Mouse (Mus musculus): ENCODE measurements around the gene Ms4a4b. TPM values are rescaled to one million over a fixed set of nuclear protein-coding genes. Genes with fewer than 3 reads are reported as not detected.
"Not testable (repeated sequence)": the region's sequence is repeated elsewhere in the genome, so short reads cannot be mapped to it uniquely, and the experiment has no call there.

The Ms4a4b gene
- polyA plus RNA-seq, 1 experiment from 2014 or later: 0.17 TPM

DNA sequence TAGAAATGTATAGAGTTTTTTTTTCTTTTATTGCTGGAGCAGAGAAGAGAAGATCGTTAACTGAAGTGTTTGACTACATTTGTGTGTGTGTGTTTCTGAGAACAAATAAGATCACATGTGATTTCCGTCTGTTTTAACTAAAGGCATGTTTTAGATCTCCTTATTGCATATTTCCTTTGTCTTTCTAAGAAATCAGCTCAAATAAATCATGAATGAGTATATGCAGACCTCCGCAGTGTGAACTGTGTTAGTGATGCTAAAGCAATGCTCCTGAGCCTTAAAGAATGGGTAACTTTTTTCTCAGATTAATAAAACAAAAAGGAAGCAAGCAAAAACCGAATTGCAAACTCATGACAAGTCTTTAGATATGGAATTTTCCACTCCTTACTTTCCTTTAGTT, 40.6 kb downstream of the Ms4a4b start:
- no peaks in the 10 kb centered on the region for H3K36me3 ChIP-seq (ENCODE audit: insufficient read depth, low read length)
- H3K4me2 ChIP-seq (replicated peaks; ENCODE audit: low read depth, low read length): no peak overlapping the region
- no peak for ATAC-seq (ENCODE audit: low FRiP score, low TSS enrichment)
- 67% methylated on average over 4 of the region's 4 CpGs for WGBS
- H3K9ac ChIP-seq (replicated peaks; ENCODE audit: low read length): no peak overlapping the region
- no peak overlapping the region for H3K4me3 ChIP-seq (ENCODE audit: low read length)
- no peaks in the 10 kb centered on the region for H3K27me3 ChIP-seq (ENCODE audit: insufficient read depth, low read length)
- no peaks in the 10 kb centered on the region for H3K4me1 ChIP-seq (ENCODE audit: insufficient read depth, low read length)
- H3K9me3 ChIP-seq (ENCODE audit: low read length): no peaks in the 10 kb centered on the region
- no peak overlapping the region for H3K27ac ChIP-seq (ENCODE audit: low read length)

DNA sequence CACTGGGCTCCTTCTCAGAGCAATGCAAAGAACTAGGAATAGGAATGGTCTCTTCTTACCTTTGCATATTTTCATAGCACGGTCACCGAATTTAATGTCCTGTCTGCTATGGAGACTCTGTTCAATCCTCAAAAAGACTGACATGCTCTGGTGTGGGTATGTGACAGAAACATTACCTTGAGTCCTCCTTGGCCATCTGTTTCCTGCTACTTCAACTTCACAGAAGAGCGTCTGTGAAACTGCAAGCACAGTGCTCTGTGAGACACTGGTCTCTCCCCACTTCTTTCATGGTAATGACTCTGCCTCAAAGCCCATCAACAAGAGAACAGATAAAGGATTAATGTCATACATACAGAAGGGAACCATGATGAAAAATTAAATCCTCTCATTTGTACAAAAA, 41.0 kb downstream of the Ms4a4b start:
- Histone ChIP-seq H3K4me2 (replicated peaks; ENCODE audit: low read depth, low read length) (no peak overlapping the region), H3K4me1 (ENCODE audit: insufficient read depth, low read length) (no peaks in the 10 kb centered on the region), H3K36me3 (ENCODE audit: insufficient read depth, low read length) (no peaks in the 10 kb centered on the region), H3K9me3 (ENCODE audit: low read length) (no peaks in the 10 kb centered on the region), H3K4me3 (ENCODE audit: low read length) (no peak overlapping the region), H3K27ac (ENCODE audit: low read length) (no peak overlapping the region), H3K9ac (replicated peaks; ENCODE audit: low read length) (no peak overlapping the region), H3K27me3 (ENCODE audit: insufficient read depth, low read length) (no peaks in the 10 kb centered on the region)
- ATAC-seq (ENCODE audit: low FRiP score, low TSS enrichment): no peak
- 78% methylated on average over 3 of the region's 3 CpGs for WGBS

DNA sequence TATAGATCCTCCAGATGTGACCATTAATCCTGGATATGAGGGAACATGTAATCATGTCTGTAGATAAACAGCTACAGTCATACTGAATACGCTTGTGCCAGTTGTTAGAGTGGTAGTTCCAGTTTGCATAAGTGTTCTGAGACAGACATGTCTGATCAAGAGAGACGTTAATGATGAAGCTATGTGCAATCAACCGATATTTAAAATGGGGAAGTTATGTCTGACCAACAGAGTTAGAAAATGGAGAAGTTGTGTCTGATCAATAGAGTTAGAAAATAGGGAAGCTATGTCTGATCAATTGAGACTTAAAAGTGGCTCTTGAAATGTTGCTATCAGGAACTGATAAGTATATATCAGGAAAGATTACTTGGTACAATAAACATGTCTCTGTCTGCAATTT, 41.9 kb downstream of the Ms4a4b start:
- no peaks in the 10 kb centered on the region for H3K36me3 ChIP-seq (ENCODE audit: insufficient read depth, low read length)
- H3K9ac ChIP-seq (replicated peaks; ENCODE audit: low read length): no peak overlapping the region
- WGBS: 88% methylated on average over 3 of the region's 3 CpGs
- no peak for ATAC-seq (ENCODE audit: low FRiP score, low TSS enrichment)
- no peak overlapping the region for H3K4me2 ChIP-seq (replicated peaks; ENCODE audit: low read depth, low read length)
- H3K27me3 ChIP-seq (ENCODE audit: insufficient read depth, low read length): no peaks in the 10 kb centered on the region
- H3K4me1 ChIP-seq (ENCODE audit: insufficient read depth, low read length): no peaks in the 10 kb centered on the region
- no peak overlapping the region for H3K27ac ChIP-seq (ENCODE audit: low read length)
- H3K4me3 ChIP-seq (ENCODE audit: low read length): no peak overlapping the region
- no peaks in the 10 kb centered on the region for H3K9me3 ChIP-seq (ENCODE audit: low read length)

DNA sequence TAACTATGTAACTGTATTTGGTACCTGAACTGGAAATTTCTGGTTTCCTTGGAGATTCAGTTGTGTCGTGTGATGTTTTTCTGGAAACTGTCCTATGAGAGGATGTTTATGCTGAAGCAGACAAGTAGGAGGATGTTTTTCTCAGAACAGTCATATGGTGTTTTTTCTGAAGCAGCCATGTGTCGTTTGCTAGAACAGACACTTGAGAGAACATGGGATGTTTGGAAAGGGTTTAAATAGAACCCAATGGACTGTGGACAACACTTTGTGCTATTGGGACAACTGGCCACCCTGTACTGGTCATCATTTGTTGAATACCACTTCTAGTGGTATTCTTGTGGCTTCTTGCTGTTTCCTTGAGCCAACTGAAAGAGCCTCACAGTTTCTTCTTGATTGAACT, 42.4 kb downstream of the Ms4a4b start, which contains the start of gene Gm8369:
Gene Gm8369 (plus strand): TSS at position 193 of the 400 bp plus-strand sequence.
- Histone ChIP-seq H3K27me3 (ENCODE audit: insufficient read depth, low read length) (no peaks in the 10 kb centered on the region), H3K27ac (ENCODE audit: low read length) (no peak within 1 kb of the TSS), H3K36me3 (ENCODE audit: insufficient read depth, low read length) (no peaks in the 10 kb centered on the region), H3K9me3 (ENCODE audit: low read length) (no peaks in the 10 kb centered on the region), H3K4me2 (replicated peaks; ENCODE audit: low read depth, low read length) (no peak within 1 kb of the TSS), H3K9ac (replicated peaks; ENCODE audit: low read length) (no peak within 1 kb of the TSS), H3K4me3 (ENCODE audit: low read length) (no peak within 1 kb of the TSS), H3K4me1 (ENCODE audit: insufficient read depth, low read length) (no peaks in the 10 kb centered on the region)
- WGBS: 70% methylated on average over 2 of the region's 2 CpGs
- no peak for ATAC-seq (ENCODE audit: low FRiP score, low TSS enrichment)

DNA sequence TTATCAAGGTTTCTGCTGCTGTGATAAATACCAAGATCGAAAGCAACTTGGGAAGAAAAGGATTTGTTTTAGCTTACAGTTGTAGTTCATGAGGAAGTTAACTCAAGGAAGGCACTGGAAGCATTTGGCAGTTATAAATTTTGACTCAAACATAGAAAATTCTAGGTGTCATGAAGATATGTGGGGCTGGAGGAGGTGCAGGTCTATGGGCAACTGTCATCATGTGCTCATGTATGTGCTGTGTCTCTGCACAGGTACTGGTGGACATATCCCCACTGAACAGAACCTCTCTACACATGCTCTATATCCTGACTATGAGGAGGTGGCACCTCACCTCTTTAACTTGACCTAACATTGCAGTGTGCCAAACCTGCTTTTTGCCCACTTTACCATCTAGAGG, 43.2 kb downstream of the Ms4a4b start:
- ATAC-seq (ENCODE audit: low FRiP score, low TSS enrichment): no peak
- no peak overlapping the region for H3K27ac ChIP-seq (ENCODE audit: low read length)
- no peak overlapping the region for H3K4me2 ChIP-seq (replicated peaks; ENCODE audit: low read depth, low read length)
- no peaks in the 10 kb centered on the region for H3K27me3 ChIP-seq (ENCODE audit: insufficient read depth, low read length)
- no peaks in the 10 kb centered on the region for H3K4me1 ChIP-seq (ENCODE audit: insufficient read depth, low read length)
- WGBS: 93% methylated on average over 1 of the region's 1 CpGs
- no peaks in the 10 kb centered on the region for H3K36me3 ChIP-seq (ENCODE audit: insufficient read depth, low read length)
- no peak overlapping the region for H3K9ac ChIP-seq (replicated peaks; ENCODE audit: low read length)
- no peak overlapping the region for H3K4me3 ChIP-seq (ENCODE audit: low read length)
- H3K9me3 ChIP-seq (ENCODE audit: low read length): no peaks in the 10 kb centered on the region

DNA sequence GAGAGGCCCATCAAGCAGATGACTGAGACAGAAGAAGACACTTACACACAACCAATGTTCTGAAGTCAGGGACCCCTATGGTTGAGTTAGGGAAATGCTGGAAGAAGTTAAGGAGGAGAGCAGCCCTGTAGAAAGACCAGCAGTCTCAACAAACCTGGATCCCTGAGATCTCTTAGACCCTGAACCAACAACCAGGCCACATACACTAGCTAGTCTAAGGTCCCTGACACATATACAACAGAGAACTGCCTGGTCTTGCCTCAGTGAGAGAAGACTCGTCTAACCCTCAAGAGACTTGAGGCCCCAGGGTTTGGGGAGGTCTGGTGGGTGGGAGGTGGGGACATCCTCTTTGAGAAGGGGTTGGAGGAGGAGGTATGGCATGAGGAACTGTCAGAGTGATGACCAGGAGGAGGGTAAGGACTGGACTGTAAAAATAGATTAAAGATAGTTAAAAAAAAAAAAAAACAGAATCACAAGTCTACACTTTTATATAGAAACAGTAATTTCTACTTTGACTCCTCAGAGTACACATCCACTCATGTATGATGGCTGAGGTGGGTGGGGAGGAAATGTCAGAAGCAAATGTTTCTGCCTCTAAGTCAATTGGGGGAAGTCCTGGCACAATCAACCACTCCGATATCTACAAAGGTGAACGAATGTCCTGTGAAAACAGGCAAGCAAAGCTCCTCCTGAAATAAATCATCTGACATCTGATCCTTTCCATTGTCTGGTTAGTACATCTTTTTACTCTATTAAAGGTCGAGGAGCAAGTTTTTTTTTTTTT, 48.2 kb downstream of the Ms4a4b start:
- ATAC-seq (ENCODE audit: low FRiP score, low TSS enrichment): no peak
- no peaks in the 10 kb centered on the region for H3K36me3 ChIP-seq (ENCODE audit: insufficient read depth, low read length)
- H3K27me3 ChIP-seq (ENCODE audit: insufficient read depth, low read length): no peaks in the 10 kb centered on the region
- no peaks in the 10 kb centered on the region for H3K9me3 ChIP-seq (ENCODE audit: low read length)
- H3K4me2 ChIP-seq (replicated peaks; ENCODE audit: low read depth, low read length): no peak overlapping the region
- H3K27ac ChIP-seq (ENCODE audit: low read length): no peak overlapping the region
- H3K4me3 ChIP-seq (ENCODE audit: low read length): no peak overlapping the region
- no peak overlapping the region for H3K9ac ChIP-seq (replicated peaks; ENCODE audit: low read length)
- WGBS: 60% methylated on average over 4 of the region's 4 CpGs
- H3K4me1 ChIP-seq (ENCODE audit: insufficient read depth, low read length): no peaks in the 10 kb centered on the region

DNA sequence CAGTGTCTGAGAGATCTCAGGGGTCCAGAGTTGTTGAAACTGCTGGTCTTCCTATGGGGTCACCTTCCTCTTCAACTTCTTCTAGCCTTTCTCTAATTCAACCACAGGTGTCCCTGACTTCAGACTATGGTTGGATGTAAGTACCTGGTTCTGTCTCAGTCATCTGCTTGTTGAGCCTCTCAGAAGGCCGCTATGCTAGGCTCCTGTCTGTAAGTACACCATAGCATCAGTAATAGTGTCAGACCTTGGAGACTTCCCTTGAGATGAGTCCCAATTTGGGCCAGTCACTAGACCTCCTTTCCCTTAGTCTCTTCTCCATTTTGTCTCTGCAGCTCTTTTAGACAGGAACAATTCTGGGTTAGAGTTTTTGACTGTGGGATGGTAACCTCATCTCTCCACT, 49.3 kb downstream of the Ms4a4b start:
- ATAC-seq (ENCODE audit: low FRiP score, low TSS enrichment): no peak
- 90% methylated on average over 1 of the region's 1 CpGs for WGBS
- Histone ChIP-seq H3K27me3 (ENCODE audit: insufficient read depth, low read length) (no peaks in the 10 kb centered on the region), H3K9me3 (ENCODE audit: low read length) (no peaks in the 10 kb centered on the region), H3K27ac (ENCODE audit: low read length) (no peak overlapping the region), H3K4me3 (ENCODE audit: low read length) (no peak overlapping the region), H3K4me2 (replicated peaks; ENCODE audit: low read depth, low read length) (no peak overlapping the region), H3K4me1 (ENCODE audit: insufficient read depth, low read length) (no peaks in the 10 kb centered on the region), H3K9ac (replicated peaks; ENCODE audit: low read length) (no peak overlapping the region), H3K36me3 (ENCODE audit: insufficient read depth, low read length) (no peaks in the 10 kb centered on the region)

DNA sequence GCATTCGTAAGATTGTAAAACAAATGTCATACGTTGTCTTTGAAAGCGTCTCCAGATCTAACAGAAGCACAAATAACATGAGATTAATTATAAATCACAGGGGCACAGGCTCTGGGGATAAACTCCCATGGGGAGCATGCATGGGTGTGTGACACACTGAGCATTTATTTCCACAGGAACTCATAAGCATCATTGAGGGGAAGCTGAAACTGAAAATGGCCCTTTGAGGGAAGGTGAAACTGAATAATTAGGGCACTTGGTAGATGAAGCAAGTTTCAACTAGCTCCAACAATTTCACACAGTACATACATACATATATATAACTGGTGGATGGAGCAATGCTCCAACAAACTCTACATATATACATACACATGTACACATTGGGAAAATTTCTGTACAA, 51.2 kb downstream of the Ms4a4b start:
- Histone ChIP-seq H3K27me3 (ENCODE audit: insufficient read depth, low read length) (no peaks in the 10 kb centered on the region), H3K9ac (replicated peaks; ENCODE audit: low read length) (no peak overlapping the region), H3K27ac (ENCODE audit: low read length) (no peak overlapping the region), H3K36me3 (ENCODE audit: insufficient read depth, low read length) (no peaks in the 10 kb centered on the region), H3K4me3 (ENCODE audit: low read length) (no peak overlapping the region), H3K4me1 (ENCODE audit: insufficient read depth, low read length) (no peaks in the 10 kb centered on the region), H3K4me2 (replicated peaks; ENCODE audit: low read depth, low read length) (no peak overlapping the region), H3K9me3 (ENCODE audit: low read length) (no peaks in the 10 kb centered on the region)
- WGBS: 90% methylated on average over 3 of the region's 3 CpGs
- no peak for ATAC-seq (ENCODE audit: low FRiP score, low TSS enrichment)

DNA sequence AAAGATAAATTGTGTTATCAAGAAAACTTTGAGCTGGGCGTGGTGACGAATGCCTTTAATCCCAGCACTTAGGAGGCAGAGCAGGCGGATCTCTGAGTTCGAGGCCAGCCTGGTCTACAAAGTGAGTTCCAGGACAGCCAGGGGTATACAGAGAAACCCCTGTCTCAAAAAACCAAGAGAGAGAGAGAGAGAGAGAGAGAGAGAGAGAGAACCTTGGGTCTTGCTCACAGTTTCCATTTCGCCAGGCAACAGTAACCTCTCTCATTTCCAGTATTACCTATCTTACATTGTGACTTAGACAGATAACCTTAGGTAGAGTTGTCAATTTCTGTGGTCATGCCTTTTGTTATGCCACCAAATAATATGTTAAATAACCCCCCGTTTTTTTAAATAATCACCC, 53.0 kb downstream of the Ms4a4b start:
- H3K27me3 ChIP-seq (ENCODE audit: insufficient read depth, low read length): no peaks in the 10 kb centered on the region
- H3K4me1 ChIP-seq (ENCODE audit: insufficient read depth, low read length): no peaks in the 10 kb centered on the region
- 80% methylated on average over 6 of the region's 6 CpGs for WGBS
- H3K27ac ChIP-seq (ENCODE audit: low read length): no peak overlapping the region
- ATAC-seq (ENCODE audit: low FRiP score, low TSS enrichment): no peak
- no peaks in the 10 kb centered on the region for H3K36me3 ChIP-seq (ENCODE audit: insufficient read depth, low read length)
- H3K4me3 ChIP-seq (ENCODE audit: low read length): no peak overlapping the region
- H3K9me3 ChIP-seq (ENCODE audit: low read length): no peaks in the 10 kb centered on the region
- no peak overlapping the region for H3K4me2 ChIP-seq (replicated peaks; ENCODE audit: low read depth, low read length)
- H3K9ac ChIP-seq (replicated peaks; ENCODE audit: low read length): no peak overlapping the region

DNA sequence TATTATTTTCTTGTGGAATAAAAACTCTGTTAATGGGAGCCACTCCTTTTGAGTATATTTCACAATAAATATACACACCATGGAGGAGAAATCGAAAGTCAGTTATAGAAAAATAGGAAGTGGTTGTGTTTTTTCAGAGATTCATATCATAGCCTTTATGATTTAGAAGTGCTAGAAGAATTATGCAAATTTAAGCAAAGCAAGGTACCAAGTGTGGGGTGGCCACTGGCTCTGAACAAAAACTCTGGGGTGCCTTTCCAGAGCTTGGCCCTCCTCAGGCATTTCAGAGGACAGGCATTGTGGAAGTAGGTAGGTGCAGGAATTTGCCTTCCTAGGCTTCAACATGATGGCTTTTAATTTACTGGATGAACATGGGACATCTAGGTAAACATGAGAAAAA, 53.9 kb downstream of the Ms4a4b start:
- H3K36me3 ChIP-seq (ENCODE audit: insufficient read depth, low read length); H3K9me3 ChIP-seq (ENCODE audit: low read length); H3K4me1 ChIP-seq (ENCODE audit: insufficient read depth, low read length); H3K4me3 ChIP-seq (ENCODE audit: low read length); H3K27me3 ChIP-seq (ENCODE audit: insufficient read depth, low read length); H3K9ac ChIP-seq (replicated peaks; ENCODE audit: low read length); ATAC-seq (ENCODE audit: low FRiP score, low TSS enrichment); H3K27ac ChIP-seq (ENCODE audit: low read length); H3K4me2 ChIP-seq (replicated peaks; ENCODE audit: low read depth, low read length): not testable (repeated sequence)
- whole genome bisulfite sequencing: 71% methylated on average over 1 of the region's 1 CpGs
